Mouse (Mus musculus) layer of hippocampus, adult 8-10 months (tissue): Measurements from ENCODE around the gene Fancc. TPM values are rescaled to one million over a fixed set of nuclear protein-coding genes. Genes with fewer than 3 reads are reported as not detected.
A peak's percentile ranks its signal among the peaks of the same experiment; 100 is the strongest.

Experiments
- DNase-seq, 2 experiments: peaks; one replicate each; pipeline ENCODE4 v3.0.0; 2022; ENCODE audit warnings: low spot score in 2 of 2
- total RNA-seq, 4 experiments: library from RNA; stranded (reverse); gene quantifications; 2 replicates each; pipeline ENCODE4 v1.2.4; 2022

Gene Fancc
- total RNA-seq, 4 experiments from 2014 or later: 6.8 to 10.5 (median 8.4) TPM

DNA sequence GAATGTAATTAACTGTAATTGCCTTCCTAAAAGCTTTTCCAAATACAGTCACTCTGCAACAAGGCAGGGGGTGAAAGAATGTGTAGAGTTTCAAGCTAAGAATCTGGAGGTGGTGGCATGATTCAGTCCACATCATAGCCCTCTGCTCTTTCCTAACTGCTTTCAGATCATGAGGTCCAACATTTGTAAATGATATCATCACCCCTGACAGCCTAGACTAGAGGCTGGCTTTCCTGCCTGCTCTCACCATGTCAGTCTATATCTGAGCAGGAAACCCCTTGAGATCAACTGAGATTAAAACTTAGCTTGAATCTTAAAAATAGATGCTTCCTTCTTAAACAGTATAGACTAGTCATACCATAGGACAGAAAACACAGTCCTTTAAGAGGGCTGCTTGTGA is 75.9 kb downstream of the Fancc start:
- no peak for DNase-seq

DNA sequence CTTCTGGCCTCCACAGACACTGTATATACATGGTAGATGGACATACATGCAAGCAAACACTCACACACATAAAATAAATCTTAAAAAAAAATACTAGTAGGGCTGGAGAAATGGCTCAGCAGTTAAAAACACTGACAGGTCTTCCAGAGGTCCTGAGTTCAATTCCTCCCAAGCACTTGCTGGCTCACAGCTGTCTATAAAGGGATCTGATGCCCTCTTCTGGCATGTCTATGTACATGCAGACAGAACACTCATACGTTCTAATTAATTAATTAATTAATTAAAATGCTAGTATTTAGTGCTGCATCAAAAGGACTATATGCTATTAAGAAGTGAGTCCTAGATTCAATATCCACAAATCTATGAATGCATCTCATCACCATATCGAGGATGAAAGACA is 78.9 kb downstream of the Fancc start:
- DNase-seq: no peak

DNA sequence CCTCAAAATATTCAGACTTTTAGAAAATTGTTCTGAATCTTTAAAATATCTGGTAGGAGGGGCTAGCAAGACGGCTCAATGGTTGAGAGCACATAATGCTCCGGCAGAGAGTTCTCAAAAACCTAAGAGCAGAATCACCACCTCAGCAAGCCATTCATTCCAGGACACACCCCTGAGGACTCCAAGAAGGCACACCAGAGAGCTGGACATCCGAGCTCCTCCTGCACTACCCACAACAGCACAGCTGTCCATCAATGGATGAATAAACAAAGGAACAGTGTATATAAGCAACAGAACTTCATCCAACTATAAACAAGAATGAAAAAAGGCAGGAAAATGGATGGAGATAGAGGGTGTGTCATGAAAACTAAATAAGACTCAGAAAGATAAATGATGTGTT is 80.3 kb downstream of the Fancc start:
- DNase-seq: no peak

DNA sequence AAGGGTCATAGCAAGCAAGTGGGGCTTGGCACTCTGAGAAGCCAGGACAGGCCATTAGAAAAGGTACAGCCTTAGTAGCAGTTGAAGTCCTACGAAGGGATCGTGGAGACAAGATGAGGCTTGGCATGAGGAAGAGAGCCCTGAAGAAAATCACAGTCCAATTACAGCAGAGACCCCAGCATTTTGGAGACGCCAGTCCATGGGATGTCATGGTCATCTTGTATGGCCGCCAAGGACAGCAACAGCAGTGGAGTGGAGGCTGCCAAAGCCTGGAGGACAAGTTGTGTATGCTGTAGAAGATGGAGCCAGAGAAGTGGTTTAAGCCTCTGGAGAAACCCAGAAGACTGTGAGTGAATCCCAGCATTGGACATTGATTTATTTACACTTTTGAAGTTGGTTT is 84.4 kb downstream of the Fancc start:
- no peak for DNase-seq

DNA sequence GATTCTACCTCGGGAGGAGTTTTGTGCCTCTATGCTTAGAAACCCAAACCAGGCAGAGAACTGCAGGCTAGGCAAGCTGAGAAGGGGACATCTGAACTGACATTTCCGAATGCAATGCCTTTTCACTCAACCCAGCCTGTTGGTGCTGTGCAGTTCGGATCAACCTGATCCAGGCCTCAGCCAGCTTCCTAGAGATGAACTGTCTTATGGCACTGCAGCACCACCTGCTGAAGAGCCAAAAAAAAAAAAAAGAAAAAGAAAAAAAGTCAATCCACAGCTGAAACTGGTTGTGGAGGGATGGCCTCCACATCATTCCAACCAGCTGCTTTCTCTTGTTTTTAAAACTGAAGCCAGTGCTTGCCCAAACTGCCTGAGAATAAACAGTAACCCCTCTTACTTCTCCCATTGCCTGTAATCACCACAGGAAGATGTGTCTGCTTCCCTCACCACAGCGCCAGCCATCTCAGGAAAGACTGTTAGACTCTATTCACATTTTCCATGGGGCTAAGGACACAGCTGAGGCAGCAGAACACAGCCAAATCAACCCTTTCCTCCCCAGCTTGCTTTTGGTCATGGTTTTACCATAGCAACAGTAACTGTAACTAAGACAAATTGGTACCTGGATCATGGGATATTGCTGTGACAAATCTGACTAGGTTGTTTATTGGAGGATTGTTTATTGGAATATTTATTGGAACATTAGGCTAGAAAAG is 85.6 kb downstream of the Fancc start:
- DNase-seq: no peak

DNA sequence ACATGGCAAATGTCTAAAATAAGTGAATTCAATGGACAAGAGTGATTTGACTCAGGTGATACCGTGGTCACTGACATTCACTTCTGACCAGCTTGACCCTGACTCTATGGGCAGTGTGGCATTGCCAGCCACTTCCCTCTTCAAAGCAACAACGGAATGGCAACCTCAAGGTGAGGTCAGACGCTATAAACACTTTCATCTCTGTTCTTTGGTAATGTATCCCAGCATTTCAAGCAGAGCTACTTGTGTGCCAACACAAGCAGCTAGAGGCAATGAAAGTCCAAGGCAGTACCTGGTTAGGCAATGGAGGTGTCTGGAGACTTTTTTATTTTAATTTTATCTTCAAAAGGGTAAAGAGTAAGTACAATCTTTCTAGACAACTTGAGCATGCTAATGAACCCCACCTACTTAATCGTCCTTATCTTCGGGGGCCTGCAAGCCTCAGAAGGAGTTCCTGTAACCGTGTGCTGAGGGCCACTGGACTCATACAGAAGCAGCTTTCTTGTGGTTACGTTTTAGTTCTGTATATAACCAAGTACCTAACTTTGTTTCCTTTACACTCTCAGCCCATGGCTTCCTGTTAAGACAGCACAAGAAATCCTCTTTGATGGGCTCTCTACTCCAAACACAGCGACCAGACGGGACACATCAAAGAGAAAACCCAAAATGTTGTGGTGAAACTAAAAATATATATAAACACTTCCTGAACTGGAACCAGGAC is 86.3 kb downstream of the Fancc start:
- no peak for DNase-seq

DNA sequence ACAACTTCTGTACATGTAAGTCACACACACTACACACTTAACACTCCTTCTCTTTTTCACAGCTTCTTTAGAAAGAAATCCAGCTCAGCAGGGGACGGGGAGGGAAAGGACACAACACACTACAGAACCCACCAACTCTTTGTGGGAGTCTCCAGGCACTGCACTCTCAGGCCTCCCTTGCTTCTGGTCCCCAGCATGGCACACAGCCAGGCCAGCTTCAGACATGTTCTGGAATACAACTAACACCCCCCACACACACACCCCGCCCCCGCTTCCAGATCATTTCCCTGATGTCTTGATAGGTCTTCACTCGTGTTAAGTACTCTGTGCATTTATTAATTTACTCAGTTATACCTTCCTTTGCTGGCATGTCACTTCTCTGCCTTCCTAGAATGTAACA is 91.9 kb downstream of the Fancc start:
- no peak for DNase-seq

DNA sequence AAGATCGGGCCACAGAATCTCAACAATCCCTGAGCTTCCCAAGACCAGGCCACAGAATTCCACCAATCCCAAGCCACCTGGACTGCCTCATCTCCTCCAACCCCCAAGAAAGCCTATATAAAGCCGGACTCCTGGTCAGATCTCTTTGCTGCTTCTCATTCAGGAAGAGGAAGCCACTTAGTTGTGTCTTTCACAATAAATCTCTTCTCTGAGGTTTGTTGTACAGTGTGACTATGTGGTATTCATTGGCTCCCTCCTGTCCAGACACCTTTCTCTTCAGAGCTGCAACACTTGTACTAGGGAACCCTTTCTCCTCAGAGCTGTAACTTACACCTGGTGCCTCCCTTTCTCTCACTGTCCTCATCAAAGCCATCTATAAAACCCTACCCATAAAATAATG is 92.4 kb downstream of the Fancc start:
- DNase-seq: no peak

DNA sequence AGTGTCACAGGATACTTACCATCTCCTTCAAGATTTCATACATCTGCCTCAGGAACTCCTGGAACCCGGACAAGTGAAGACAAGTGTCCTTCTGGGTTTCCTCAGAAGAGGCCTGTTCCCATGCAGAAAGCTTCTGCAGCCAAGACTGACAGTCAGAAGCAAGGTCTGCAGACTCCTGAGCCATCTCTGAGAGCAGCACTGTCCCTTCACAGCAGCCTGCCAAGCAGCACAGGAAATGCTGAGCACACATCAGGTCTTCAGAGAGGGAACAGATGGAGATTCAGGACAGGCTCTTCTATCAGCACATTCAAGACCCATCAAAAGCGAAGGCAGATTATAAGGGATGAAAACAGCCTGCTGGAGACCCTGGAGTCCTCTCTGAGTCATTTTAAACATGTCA is 94.3 kb downstream of the Fancc start:
- DNase-seq: no peak

DNA sequence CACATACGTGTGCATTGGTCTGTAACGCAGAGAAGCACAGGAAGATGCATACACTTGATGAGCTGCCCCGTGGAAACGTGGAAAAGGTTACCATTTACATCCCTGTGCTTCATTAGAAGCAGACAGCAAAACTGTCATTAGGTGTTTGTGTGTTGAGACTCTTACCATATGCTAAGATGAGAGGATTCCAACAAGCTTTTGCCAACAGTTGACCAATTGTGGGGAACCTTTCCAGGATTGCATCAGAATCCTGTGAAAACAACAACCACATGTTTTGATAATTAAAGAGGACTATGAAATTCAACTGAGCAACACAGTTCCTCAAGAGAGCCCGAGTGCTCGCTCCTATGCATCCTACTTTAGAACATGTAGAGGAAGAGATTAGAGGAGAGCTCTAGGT is 97.0 kb downstream of the Fancc start:
- DNase-seq: no peak

DNA sequence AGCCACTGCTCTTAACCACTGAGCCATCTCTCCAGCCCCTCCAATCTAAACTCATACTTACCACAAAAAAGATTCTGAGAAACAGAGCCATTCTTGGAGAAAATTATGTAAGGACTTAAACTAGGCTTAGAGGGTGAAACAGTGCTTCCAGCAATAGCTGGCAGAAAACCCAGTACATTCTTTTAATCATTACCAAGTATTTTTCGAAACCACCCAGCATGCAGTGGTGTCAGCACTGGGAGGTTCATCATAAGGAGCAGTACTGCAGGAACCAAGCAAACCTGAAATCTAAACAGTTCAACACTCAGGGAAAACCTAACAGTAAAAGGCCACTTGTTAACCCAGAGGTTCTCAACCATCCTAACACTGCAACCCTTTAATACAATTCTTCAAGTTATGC is 99.7 kb downstream of the Fancc start:
- DNase-seq: no peak

DNA sequence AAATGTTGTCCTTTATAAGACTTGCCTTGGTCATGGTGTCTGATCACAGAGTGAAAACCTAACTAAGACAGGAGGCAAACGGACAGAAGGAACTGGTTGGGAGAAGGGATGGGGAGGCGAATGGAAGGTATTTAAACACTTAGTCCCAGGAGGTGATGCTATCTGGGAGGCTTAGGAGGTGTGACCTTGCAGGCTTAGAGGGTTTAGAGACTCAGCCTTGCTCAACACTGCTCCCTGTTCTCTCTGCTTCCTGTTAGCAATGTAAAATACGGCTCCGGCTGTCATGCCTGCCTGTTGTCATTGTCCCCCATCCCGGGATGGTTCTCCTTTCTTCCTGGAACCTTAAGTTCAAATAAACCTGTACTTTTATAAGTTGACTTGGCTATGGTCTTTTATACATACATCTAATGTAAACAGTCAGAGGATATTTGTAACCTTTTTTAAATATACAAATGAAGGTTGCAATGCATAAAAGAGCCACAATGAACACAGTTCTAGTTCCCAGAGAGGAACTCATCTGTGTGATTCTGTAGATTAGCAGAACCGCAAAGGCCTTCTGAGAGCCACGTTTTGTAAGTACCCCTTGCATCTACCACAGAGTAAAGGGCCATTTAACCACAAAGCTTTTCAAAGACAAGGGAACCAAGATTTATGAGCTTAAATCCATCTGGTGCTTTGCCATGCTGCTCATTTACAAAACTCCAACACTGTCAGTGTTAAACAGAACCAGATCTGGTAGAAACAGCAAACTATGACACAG is 102.6 kb downstream of the Fancc start:
- no peak for DNase-seq

DNA sequence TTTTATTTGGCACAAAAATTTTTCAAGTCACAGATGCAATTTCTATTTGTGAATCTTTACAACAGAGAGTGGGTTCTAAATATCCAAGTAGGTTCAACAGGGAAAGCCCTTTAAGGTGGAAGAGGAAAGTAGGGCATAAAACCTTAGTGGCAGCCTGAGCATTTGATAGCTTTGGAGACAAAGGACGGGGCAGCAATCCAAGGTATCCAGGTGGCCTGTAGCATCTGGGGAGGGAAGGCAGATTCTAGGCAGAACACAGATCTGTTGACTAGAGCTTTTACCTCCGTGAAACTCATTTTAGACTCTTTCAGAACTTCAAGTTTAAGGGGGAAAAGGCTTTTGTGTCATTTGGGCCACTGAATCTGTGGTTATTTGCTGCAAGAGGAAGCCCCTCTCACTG is 111.8 kb downstream of the Fancc start:
- DNase-seq: no peak

DNA sequence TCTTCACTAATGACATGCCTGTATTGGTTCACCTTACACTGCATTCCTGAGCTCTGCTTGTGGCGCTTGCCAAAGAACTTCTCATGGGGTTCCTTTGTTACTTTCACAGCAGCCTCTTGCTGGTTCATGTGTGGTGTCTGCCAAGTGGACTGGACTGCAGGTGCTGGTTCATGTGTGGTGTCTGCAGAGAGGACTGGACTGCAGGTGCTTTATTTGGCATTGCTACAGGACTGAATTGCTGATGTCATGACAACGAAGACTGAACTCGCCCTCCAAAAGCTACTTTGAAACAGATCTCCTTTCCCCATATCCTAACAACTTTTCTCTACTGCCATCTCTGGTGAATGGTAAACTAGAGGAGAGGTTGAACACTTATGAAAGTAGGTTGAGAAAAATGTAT is 112.3 kb downstream of the Fancc start:
- DNase-seq: no peak

DNA sequence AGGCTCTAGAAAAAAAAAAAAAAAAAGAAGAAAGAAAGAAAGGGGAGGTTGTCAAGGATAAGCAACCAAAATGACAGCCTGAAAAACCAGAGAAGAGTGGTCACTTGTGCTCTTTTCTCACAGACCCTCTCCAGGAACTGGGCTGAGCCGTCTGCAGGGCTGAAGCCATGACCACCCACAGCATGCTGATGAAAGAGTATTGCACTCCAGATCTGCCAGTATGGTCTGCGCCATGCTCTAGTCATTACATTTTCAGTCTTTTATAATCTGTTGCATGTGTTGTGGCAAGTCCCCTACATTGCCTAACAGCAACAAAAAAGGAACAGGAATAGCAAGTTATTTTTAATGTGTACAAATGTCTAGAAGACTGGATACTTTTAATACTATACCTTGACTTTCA is 114.9 kb downstream of the Fancc start:
- DNase-seq: no peak

DNA sequence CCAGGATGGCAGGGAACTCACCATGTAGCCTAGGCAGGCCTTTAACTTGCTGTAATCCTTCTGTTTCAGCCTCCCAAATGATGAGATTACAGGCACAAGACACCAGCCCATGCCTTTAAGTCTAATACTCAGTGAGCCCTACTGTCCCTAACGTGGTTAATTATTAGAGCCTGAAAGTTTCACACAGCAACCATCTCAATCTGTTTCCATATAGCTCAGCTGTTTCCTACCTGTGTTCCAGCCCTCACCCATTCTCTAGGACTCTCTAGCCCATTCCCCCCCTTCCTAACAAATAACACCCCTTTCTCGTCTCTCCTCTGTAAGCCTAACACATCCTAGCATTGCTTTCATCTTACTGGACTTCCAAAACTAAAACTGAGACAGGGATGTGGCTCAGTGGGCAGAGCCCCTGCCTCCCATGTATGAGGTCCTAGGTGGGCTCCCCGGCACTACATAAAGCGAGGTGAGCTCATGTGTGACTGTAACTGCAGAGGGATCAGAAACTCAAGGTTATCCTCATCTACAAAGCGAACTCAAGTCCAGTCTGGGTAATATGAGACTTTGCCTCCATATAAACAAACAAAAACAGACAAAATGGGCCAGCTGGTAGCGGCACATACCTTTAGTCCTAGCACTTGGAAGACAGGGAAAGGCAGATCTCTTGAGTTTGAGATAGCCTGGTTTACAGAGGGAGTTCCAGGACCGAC is 123.5 kb downstream of the Fancc start:
- no peak for DNase-seq

DNA sequence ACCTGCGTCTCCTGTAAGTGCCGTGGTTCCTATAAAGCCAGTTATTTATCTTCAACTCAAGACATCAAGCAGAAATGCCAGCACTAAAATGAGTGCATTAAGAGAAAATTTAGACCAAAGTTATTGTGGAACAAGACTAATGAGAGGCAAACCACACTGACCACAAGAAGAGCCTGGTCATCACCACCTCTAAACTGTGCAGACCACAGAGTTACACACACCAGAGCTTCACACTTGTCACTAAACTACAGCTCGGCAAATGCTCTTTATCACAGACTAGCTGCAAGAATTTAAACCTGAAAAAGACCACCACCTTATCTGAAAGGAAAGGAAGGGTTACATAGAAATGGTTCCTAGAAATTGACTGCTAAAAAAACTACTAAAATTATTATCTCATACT is 135.3 kb downstream of the Fancc start:
- no peak for DNase-seq

DNA sequence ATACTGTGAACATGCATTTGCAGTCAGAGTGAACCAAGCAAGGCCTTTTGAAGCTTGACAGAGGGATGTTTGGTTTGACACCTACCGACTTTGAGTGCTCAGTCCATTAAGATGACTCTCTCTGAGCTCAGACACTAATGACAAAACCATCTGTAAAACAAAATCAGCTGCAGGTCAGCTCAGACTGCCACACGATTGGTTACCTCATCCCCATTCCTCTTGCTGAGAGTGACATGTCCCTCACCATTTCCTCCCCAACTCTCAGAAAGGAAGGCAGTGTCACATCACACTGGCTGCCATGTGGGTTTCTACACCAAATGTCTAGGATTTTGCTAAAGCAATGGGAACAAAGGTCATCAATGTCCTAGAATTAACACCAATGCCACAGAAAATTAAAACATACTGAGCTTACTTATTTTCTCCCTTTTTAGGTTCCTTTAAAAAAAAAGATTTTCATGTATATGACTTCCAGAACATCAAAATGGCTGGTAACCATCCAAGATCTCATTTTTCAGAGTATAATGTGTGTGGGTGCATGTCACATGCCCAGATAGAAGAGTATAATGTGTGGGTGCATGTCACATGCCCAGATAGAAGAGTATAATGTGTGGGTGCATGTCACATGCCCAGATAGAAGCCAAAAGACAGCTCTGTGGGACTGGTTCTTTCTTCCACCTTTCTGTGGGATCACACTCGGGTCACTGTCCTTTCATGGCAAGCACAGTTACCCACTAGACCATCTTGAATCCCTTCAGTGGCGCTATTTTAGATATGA is 136.8 kb downstream of the Fancc start:
- DNase-seq: no peak

DNA sequence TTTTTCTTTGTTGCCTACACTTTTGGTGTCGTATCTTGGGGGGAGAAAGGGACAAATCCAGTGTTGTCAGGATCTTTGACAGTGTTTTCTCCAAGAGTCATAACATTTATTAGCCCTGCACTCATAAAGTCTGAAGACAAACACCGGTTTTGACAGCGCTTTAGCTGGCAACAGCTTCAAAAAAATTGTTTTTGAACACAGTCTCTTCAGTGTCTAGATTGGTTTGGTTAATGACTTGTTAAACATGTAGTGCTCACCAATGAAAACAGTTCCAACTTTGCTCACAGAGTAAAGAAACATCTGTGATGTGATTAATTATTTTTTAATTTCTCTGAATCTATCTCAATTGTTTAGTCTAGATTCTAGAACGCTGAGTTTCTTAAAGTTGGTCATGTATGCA is 137.7 kb downstream of the Fancc start:
- no peak for DNase-seq

DNA sequence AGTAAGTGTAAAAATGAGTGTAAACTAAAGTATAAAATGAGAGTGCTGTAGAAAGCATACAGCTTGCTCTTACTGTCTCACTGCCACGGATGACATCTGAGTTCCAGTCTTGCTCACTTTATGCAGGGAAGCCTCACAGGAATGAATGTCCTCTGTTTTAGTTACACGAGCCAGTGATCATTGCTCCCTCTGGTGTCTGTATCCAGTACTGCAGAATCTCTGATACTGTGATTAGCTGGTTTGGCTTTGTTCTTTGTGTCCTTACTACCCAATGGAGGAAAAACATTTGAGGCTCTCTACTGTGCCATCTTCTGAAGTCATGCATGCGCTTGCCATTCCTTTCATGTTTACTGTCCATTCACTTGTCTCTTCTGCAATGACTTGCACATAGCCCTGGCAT is 140.5 kb downstream of the Fancc start:
- peak; percentile 56 to 81 for DNase-seq

DNA sequence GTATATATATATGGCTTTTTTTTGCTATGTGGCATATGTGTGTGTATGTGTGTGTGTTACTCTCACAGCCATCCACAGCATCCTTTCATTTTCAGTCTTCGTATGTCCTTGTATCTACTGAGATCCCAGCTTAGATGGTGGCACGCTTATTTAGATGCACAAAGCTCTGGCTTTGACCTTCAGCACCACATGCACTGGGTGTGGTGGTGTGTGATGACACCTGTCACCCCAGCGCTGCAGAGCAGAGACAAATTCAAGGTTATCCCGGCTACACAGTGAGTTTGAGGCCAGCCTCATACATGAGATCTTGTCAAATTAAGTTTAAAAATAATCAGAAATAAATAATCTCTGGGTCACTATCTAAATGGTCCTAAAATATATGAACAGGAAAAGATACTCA is 141.0 kb downstream of the Fancc start:
- no peak for DNase-seq
